Mouse (Mus musculus): ENCODE data around the gene Kcnn1.

- no peak for TF ChIP-seq CTCF (IDR thresholded peaks at IDR 0.05)
- TF ChIP-seq POLR2A (IDR thresholded peaks at IDR 0.05; ENCODE audit: insufficient read depth, low read depth, low read length) = no peak
- no peak for TF ChIP-seq EP300 (IDR thresholded peaks at IDR 0.05; ENCODE audit: insufficient read depth, low read depth, low read length)
These were observed 61.2 kb downstream of the Kcnn1 start for GRCm38 (mm10) chr8:70801830-70802229.
